Mouse (Mus musculus) lung, adult 2 months (tissue): ENCODE data around the gene Dhx57.

Source experiments
- CTCF ChIP-seq: fragments of 200-500 bp; IDR thresholded peaks from 2 replicates; pipeline ENCODE4 v1.5.1; 2011; ENCODE audit warnings: mild to moderate bottlenecking, low read length, control low read depth; ENCODE audit not compliant: insufficient read depth
- POLR2A ChIP-seq: fragments of 200-500 bp; IDR thresholded peaks from 2 replicates; pipeline ENCODE4 v1.6.1; 2011; ENCODE audit warnings: low read depth, mild to moderate bottlenecking, control low read depth, low read length, borderline replicate concordance; ENCODE audit errors: extremely low read depth

GRCm38 (mm10) chr17:80237475-80237874 lies 52.8 kb downstream of the Dhx57 start:
- no peak for TF ChIP-seq CTCF
- TF ChIP-seq POLR2A, result no peak
